Mouse (Mus musculus) liver, adult (tissue): ENCODE results near the gene Gm16181.

Experiments
- GATA4 ChIP-seq: IDR thresholded peaks from 2 replicates; pipeline ENCODE4 v1.6.1; 2014; ENCODE audit warnings: mild to moderate bottlenecking, low read length; ENCODE audit not compliant: insufficient replicate concordance

The Gm16181 gene

GRCm38 (mm10) chr17:35249451-35250197 lies 29.0 kb downstream of the Gm16181 start:
- no peak for TF ChIP-seq GATA4

GRCm38 (mm10) chr17:35250348-35251120 lies 29.9 kb downstream of the Gm16181 start:
- no peak for TF ChIP-seq GATA4

- no peak for TF ChIP-seq GATA4
Measured at GRCm38 (mm10) chr17:35251162-35251719, 30.6 kb downstream of the Gm16181 start.

- no peak for TF ChIP-seq GATA4
Measured at GRCm38 (mm10) chr17:35251981-35252380, 31.3 kb downstream of the Gm16181 start.

GRCm38 (mm10) chr17:35252619-35253292 lies 32.1 kb downstream of the Gm16181 start:
- no peak for TF ChIP-seq GATA4

- no peak for TF ChIP-seq GATA4
Measured at GRCm38 (mm10) chr17:35253293-35254093, 32.9 kb downstream of the Gm16181 start.

- TF ChIP-seq GATA4, result no peak
Measured at GRCm38 (mm10) chr17:35254241-35255098, 33.8 kb downstream of the Gm16181 start.

- no peak for TF ChIP-seq GATA4
Measured at GRCm38 (mm10) chr17:35255301-35255700, 34.7 kb downstream of the Gm16181 start.

GRCm38 (mm10) chr17:35255704-35256103 lies 35.1 kb downstream of the Gm16181 start:
- TF ChIP-seq GATA4, result no peak

- no peak for TF ChIP-seq GATA4
Measured at GRCm38 (mm10) chr17:35257378-35257777, 36.7 kb downstream of the Gm16181 start.

- no peak for TF ChIP-seq GATA4
Measured at GRCm38 (mm10) chr17:35257824-35258491, 37.3 kb downstream of the Gm16181 start.

- no peak for TF ChIP-seq GATA4
Measured at GRCm38 (mm10) chr17:35258492-35259478, 38.2 kb downstream of the Gm16181 start.
